Mouse (Mus musculus): Measurements from ENCODE around the gene Gm17334. TPM values are rescaled to one million over a fixed set of nuclear protein-coding genes. Genes with fewer than 3 reads are reported as not detected.
A peak's percentile ranks its signal among the peaks of the same experiment; 100 is the strongest.

Gm17334 gene
- total RNA-seq, 1 experiment from 2014 or later: 0.50 TPM

- ATAC-seq (replicated peaks in 1 of 2; ENCODE audit: insufficient read depth in 1 of 2, low FRiP score in 2 of 2, low TSS enrichment in 1 of 2, low read depth in 1 of 2, poor library complexity in 2 of 2, severe bottlenecking in 2 of 2): no peak
These were observed 28.0 kb upstream of the Gm17334 start for GRCm38 (mm10) chr11:53800975-53801374.

- ATAC-seq (replicated peaks in 1 of 2; ENCODE audit: insufficient read depth in 1 of 2, low FRiP score in 2 of 2, low TSS enrichment in 1 of 2, low read depth in 1 of 2, poor library complexity in 2 of 2, severe bottlenecking in 2 of 2): no peak
These were observed 27.0 kb upstream of the Gm17334 start for GRCm38 (mm10) chr11:53800036-53800435.

- ATAC-seq (replicated peaks in 1 of 2; ENCODE audit: insufficient read depth in 1 of 2, low FRiP score in 2 of 2, low TSS enrichment in 1 of 2, low read depth in 1 of 2, poor library complexity in 2 of 2, severe bottlenecking in 2 of 2): no peak
These were observed 25.2 kb upstream of the Gm17334 start for GRCm38 (mm10) chr11:53798041-53798711.

GRCm38 (mm10) chr11:53797386-53797920 is 24.5 kb upstream of the Gm17334 start:
- ATAC-seq (replicated peaks in 1 of 2; ENCODE audit: insufficient read depth in 1 of 2, low FRiP score in 2 of 2, low TSS enrichment in 1 of 2, low read depth in 1 of 2, poor library complexity in 2 of 2, severe bottlenecking in 2 of 2): no peak

GRCm38 (mm10) chr11:53796409-53797151 is 23.6 kb upstream of the Gm17334 start:
- no peak for ATAC-seq (replicated peaks in 1 of 2; ENCODE audit: insufficient read depth in 1 of 2, low FRiP score in 2 of 2, low TSS enrichment in 1 of 2, low read depth in 1 of 2, poor library complexity in 2 of 2, severe bottlenecking in 2 of 2)

GRCm38 (mm10) chr11:53795813-53796212 is 22.8 kb upstream of the Gm17334 start:
- ATAC-seq (replicated peaks in 1 of 2; ENCODE audit: insufficient read depth in 1 of 2, low FRiP score in 2 of 2, low TSS enrichment in 1 of 2, low read depth in 1 of 2, poor library complexity in 2 of 2, severe bottlenecking in 2 of 2): no peak

- peak; percentile 88 to 91 for ATAC-seq (replicated peaks in 1 of 2; ENCODE audit: insufficient read depth in 1 of 2, low FRiP score in 2 of 2, low TSS enrichment in 1 of 2, low read depth in 1 of 2, poor library complexity in 2 of 2, severe bottlenecking in 2 of 2)
These were observed 21.9 kb upstream of the Gm17334 start for GRCm38 (mm10) chr11:53794671-53795557.

- 0 out of 4 replicates have a peak, but pooled peaks of 1 of the 2 experiments have one; percentile 13 for ATAC-seq (replicated peaks in 1 of 2; ENCODE audit: insufficient read depth in 1 of 2, low FRiP score in 2 of 2, low TSS enrichment in 1 of 2, low read depth in 1 of 2, poor library complexity in 2 of 2, severe bottlenecking in 2 of 2)
These were observed 21.0 kb upstream of the Gm17334 start for GRCm38 (mm10) chr11:53794015-53794414.

GRCm38 (mm10) chr11:53792986-53793385 is 20.0 kb upstream of the Gm17334 start:
- ATAC-seq (replicated peaks in 1 of 2; ENCODE audit: insufficient read depth in 1 of 2, low FRiP score in 2 of 2, low TSS enrichment in 1 of 2, low read depth in 1 of 2, poor library complexity in 2 of 2, severe bottlenecking in 2 of 2): no peak

- no peak for ATAC-seq (replicated peaks in 1 of 2; ENCODE audit: insufficient read depth in 1 of 2, low FRiP score in 2 of 2, low TSS enrichment in 1 of 2, low read depth in 1 of 2, poor library complexity in 2 of 2, severe bottlenecking in 2 of 2)
These were observed 16.3 kb upstream of the Gm17334 start for GRCm38 (mm10) chr11:53789277-53789676.

- no peak for ATAC-seq (replicated peaks in 1 of 2; ENCODE audit: insufficient read depth in 1 of 2, low FRiP score in 2 of 2, low TSS enrichment in 1 of 2, low read depth in 1 of 2, poor library complexity in 2 of 2, severe bottlenecking in 2 of 2)
These were observed 15.2 kb upstream of the Gm17334 start for GRCm38 (mm10) chr11:53788196-53788595.

GRCm38 (mm10) chr11:53786058-53787031 is 13.4 kb upstream of the Gm17334 start:
- peak; percentile 43 to 54 for ATAC-seq (replicated peaks in 1 of 2; ENCODE audit: insufficient read depth in 1 of 2, low FRiP score in 2 of 2, low TSS enrichment in 1 of 2, low read depth in 1 of 2, poor library complexity in 2 of 2, severe bottlenecking in 2 of 2)

GRCm38 (mm10) chr11:53785311-53785936 is 12.4 kb upstream of the Gm17334 start:
- ATAC-seq (replicated peaks in 1 of 2; ENCODE audit: insufficient read depth in 1 of 2, low FRiP score in 2 of 2, low TSS enrichment in 1 of 2, low read depth in 1 of 2, poor library complexity in 2 of 2, severe bottlenecking in 2 of 2): no peak

GRCm38 (mm10) chr11:53783288-53783687 is 10.3 kb upstream of the Gm17334 start:
- ATAC-seq (replicated peaks in 1 of 2; ENCODE audit: insufficient read depth in 1 of 2, low FRiP score in 2 of 2, low TSS enrichment in 1 of 2, low read depth in 1 of 2, poor library complexity in 2 of 2, severe bottlenecking in 2 of 2): no peak

GRCm38 (mm10) chr11:53781964-53782363 is 9.0 kb upstream of the Gm17334 start:
- no peak for ATAC-seq (replicated peaks in 1 of 2; ENCODE audit: insufficient read depth in 1 of 2, low FRiP score in 2 of 2, low TSS enrichment in 1 of 2, low read depth in 1 of 2, poor library complexity in 2 of 2, severe bottlenecking in 2 of 2)

- ATAC-seq (replicated peaks in 1 of 2; ENCODE audit: insufficient read depth in 1 of 2, low FRiP score in 2 of 2, low TSS enrichment in 1 of 2, low read depth in 1 of 2, poor library complexity in 2 of 2, severe bottlenecking in 2 of 2): no peak
These were observed 8.3 kb upstream of the Gm17334 start for GRCm38 (mm10) chr11:53781201-53781775.
